Mouse (Mus musculus): Measurements from ENCODE around the gene Loxl4.
A peak's percentile ranks its signal among the peaks of the same experiment; 100 is the strongest.

Loxl4 gene

GRCm38 (mm10) chr19:42612654-42613053, at the start of gene Loxl4:
Gene Loxl4 (minus strand): TSS chr19:42612813.
- peak in 1 of 2 experiments; percentile 8 for DNase-seq

DNA sequence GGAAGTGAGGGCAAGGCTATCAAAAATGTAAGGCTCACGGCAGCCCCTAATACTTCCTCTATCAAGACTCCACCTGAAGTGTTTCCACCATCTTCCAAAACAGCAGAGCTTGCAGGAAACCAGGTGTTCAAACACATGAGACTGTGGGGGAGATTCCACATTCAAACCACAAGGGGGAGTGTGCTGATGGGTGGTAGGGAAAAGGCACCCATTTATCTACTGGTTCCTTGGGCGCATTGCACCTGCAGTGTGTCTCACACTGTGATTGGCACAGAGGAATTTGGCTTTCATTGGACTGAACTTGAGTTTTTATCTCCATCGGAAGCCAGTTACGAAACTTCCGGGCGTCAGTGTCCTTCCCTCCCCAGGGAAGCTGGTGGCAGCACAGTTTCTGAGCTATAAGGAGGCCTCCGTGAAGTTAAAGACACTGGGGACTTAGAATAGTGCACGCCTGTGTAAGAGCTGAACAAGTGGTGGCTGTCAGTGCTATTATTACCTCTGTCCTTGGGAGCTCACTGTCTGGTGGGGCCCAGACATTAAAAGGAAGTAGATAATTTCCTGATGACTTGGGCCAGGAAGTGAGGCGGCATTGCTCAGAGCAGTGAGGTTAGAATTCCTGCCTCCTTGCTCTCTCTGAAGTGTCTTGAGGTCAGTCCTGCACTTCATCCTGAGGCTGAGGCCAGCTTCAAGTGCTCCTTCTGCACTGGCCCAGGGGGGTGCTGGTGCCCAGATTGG, 49.0 kb upstream of the Loxl4 start:
- DNase-seq, result no peak

GRCm38 (mm10) chr19:42660244-42660565, 47.6 kb upstream of the Loxl4 start:
- DNase-seq, result no peak

- no peak for DNase-seq
Measured at GRCm38 (mm10) chr19:42659354-42660243, 47.0 kb upstream of the Loxl4 start.

DNA sequence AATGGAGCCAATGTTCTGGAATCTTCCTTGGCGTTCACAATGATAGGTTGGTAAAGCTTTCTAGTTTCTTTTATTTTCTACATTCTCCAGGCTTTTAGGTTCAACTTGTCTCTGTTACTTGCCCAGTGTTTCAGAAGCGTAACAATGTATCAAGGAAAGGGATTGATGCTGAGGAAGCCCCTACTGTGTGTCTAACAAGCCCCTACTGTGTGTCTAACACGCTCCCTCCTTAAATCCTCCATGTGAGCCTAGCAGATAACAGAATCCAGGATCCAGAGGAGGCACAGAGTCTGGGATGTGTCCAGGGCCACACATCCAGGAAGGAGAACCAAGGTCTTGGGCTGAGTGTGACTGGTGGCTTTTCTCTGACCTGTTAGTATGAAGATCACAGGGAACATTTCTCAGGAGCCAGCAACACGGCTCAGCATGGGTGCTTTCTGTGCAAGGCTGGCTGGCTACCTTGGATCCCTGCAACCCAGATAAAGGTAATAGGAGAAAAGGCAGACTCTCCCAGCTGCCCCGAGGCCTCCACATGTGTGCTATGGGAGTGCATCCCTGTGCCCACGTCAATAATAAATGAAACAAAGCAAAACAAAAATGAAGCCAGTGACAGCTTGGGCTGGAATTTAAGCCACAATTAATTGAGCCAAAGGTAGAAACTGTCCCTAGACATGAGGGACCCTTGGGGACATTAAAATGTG, 46.0 kb upstream of the Loxl4 start:
- DNase-seq, result no peak

- DNase-seq, result no peak
Measured at GRCm38 (mm10) chr19:42657769-42658168, 45.2 kb upstream of the Loxl4 start.

DNA sequence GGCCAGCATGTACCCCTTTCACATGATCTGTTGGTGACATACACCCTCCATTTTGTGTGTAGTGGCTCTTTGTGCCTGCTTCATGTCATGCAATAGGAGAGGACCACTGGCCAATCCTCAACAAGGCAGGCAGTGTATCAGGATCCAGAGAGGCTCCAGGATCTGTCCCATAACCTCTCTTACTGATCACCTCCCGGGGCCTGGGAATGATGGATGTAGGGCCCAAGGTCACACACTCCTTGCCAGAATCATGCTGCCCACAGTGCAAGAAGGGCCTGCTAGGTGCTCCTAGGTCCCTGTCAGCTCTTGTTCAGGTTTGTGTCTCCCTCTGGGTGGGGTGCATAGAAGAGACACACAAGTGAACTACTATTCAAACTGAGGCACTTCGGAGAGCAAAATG, 44.7 kb upstream of the Loxl4 start:
- no peak for DNase-seq

DNA sequence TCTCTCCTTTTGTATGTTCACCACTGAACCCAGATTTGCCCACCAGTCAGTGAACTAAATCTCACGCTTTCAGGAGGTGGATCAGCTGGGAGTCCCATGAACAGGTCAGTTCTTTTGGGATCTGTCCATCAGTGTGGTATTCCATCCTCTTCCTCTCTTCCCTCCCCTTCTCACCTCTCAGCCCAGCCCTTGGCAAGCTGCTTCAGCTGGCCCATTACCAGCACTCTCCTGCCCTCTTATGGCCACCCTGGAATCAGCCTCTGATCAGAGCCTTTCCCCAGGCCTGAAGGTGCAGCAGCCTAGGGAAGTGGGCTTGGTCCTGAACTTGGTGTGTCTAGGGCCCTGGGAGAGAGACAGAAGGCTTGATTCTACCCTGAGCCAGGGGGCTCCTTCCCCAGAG, 42.4 kb upstream of the Loxl4 start:
- DNase-seq, result peak; percentile 11 to 16

DNA sequence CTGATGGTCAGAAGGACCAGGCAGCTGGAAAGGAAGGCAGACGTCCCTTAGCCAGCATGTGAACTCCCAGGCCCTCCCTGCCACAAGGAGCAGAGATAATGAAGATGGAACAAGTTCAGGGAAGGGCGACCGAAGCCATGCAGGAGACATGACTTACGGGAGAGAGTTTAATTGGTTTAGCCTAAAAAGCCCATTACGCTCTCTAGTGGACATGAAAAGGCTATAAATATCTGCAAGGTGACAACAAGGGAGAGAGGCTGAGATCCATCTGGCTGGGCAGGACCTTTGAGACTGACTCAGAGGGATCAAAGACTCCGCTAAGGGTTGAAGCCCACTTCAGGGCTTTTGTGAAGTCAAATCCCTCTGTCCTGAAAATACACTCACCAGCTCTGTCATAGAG, 40.5 kb upstream of the Loxl4 start:
- no peak for DNase-seq

DNA sequence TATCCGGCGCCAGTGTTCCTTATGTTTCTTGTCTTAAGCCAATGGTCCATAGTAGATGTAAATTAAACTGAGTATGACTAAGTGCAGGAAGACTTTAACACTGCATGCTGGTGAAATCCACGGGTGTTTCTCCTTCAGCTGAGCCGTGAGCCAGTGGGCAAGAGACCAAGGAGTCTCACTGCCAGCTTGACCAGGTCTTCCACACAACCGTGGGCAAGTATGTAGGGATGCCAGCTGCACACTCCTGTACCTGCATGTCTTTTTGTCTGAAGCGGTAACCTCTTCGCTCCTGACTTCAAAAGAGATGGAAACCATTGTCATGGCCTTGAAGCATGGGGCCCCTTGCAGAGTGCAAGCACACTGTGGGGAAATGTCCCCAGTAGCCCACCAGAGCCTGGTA, 39.8 kb upstream of the Loxl4 start:
- DNase-seq, result no peak

DNA sequence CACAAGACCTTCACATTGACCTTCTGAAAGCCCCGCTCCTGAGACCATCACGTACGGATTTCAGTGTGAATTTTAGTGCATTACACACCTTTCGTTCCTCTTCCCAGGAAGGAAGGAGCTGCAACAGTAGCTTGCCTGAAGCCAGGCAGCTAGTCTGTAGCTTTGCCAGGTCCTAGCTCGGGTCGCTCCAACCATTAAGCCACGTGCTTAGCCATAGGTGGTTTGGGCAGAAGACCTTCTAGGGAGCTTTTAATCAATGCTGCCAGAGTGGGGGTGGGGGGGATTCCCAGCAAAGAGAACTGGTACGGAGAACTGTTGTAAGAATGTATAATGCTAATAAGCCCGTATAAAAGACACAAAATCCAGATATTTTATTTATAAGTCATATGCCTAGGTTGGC, 27.6 kb upstream of the Loxl4 start:
- DNase-seq, result no peak

GRCm38 (mm10) chr19:42639544-42639943, 26.9 kb upstream of the Loxl4 start:
- DNase-seq, result no peak

GRCm38 (mm10) chr19:42638604-42639481, 26.2 kb upstream of the Loxl4 start:
- DNase-seq, result no peak

GRCm38 (mm10) chr19:42636631-42637030, 24.0 kb upstream of the Loxl4 start:
- no peak for DNase-seq

DNA sequence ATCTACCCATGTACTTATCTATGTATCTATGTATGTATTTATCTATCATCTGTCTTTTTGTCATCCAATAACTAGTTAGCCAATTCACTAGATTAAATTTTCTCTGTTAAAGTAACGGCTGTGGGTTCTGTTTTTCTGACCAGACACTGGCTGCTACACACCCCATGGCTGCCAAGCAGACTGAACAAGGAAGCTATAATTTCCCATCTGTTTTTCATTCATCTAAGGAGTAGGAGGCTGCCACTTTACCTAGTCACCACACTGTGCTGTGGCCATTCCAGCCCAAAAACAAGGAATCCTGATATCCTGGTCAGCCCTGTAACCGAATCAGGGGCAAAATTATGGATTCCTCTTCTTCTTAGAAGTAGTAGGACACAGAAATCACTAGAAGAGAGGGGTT, 21.0 kb upstream of the Loxl4 start:
- no peak for DNase-seq

GRCm38 (mm10) chr19:42632301-42632700, 19.7 kb upstream of the Loxl4 start:
- no peak for DNase-seq

DNA sequence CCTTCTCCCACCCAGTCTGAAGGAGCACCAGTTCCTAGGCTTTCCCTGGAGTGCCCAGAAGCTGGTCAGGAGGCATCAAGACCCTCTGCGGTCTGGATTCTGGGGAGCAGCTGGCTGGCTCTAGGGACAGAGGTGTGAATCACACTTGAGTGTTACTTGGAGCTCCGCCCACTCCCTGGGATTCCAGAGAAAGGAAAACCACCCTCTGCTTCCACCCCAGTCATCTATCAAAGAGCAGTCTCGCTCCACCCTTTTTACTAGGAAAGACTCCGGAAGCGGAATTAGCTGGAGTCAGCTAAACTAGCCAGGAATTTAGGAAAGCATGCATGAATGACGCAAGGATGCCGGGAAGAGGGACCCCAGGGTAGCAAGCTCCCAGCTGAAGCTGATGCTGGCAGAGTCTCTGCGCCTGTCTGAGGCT, 18.9 kb upstream of the Loxl4 start:
- DNase-seq, result no peak

GRCm38 (mm10) chr19:42628068-42628467, 15.5 kb upstream of the Loxl4 start:
- no peak for DNase-seq

GRCm38 (mm10) chr19:42613647-42614225, 1.1 kb upstream of the Loxl4 start:
- DNase-seq, result no peak

DNA sequence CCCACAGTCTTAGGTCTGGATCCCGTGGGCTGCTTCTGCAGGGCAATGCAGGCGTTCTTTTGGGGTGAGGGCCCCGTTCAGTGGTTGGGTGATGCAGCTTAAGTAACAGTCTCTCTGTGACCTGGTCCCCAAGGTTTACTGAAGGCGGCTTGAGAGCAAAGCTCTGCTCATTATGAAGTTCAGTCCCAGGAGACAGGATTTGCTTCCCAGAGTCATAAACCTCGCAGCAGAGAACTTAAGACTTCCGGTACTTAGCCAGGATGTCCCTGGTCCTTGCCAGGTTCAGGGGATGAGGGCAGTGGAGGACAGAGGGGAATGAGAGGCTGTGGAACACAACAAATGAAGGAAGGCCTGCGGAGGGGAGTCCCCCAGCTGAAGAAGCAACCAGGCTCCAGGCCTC, 503 bp upstream of the Loxl4 start:
- no peak for DNase-seq

DNA sequence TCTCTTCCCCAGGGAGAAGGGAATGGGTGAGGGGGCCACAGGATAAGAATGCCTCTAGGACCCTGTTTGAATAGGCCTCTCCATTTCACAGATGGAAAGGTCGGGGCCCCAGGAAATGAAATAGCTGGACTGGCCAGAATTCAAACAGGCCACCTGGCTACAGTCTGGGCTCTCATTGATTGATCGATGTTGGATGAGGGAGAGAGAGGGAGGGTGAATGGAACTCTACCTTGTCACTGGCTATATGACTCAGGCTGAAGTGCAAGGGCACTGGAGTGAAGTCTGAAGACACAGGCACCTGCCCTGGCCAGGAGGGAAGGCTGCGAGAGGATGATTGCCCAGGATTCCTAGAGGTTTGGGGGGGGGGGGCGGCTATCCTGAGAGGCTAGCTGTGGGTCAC, 867 bp downstream of the Loxl4 start:
- DNase-seq, result no peak

DNA sequence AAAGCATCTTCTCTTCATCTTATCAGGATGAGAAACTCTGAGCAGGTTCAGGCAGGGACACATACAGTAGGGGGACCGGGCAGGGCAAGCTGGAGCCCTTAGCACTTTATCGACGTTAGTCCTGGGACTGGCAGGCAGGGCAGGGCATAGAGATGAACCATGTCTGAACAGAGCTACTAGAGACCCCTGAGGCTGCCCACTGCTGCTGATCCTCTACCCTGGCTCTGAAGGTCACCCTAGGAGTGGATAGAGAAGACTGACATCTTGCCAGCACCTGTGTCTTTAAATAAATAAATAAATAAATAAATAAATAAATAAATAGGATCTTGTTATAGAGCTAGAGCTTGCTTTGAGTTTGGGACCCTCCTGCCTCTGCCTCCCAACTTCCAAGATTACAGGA, 2.9 kb downstream of the Loxl4 start:
- no peak for DNase-seq

All from B cell, adult 2 months (primary cell).